Mouse (Mus musculus): ENCODE results near the gene Sema3f. TPM values are rescaled to one million over a fixed set of nuclear protein-coding genes. Genes with fewer than 3 reads are reported as not detected.

The Sema3f gene
- polyA plus RNA-seq, 1 experiment: 39.1 TPM

- Histone ChIP-seq H3K36me3 (ENCODE audit: control insufficient read depth, insufficient read depth, low read length) (no peaks in the 10 kb centered on the region), H3K4me1 (ENCODE audit: control insufficient read depth, insufficient read depth, low read length) (peaks cover 16% of the 10 kb centered on the region; the same call in 1 of the 2 replicates), H3K27me3 (replicated peaks; ENCODE audit: control insufficient read depth, insufficient read depth, low read length) (no peaks in the 10 kb centered on the region), H3K4me3 (ENCODE audit: insufficient read depth, low read depth, low read length) (peak overlapping the region; percentile 70), H3K27ac (ENCODE audit: insufficient read depth, low read depth, low read length) (peak overlapping the region; percentile 73)
- TF ChIP-seq CTCF (conservative IDR thresholded peaks at IDR 0.05; ENCODE audit: insufficient read depth, insufficient read length, low read depth, low read length): peak; percentile 88
- TF ChIP-seq POLR2A (IDR thresholded peaks at IDR 0.05; ENCODE audit: low read depth, low read length): peak; percentile 15
- DNase-seq: peak; percentile 93
- WGBS: 2% methylated on average over 35 of the region's 35 CpGs
Observed at GRCm38 (mm10) chr9:107644495-107645152, 65.7 kb downstream of the Sema3f start.

- DNase-seq: no peak
- peaks cover 16% of the 10 kb centered on the region; the same call in 1 of the 2 replicates for H3K4me1 ChIP-seq (ENCODE audit: control insufficient read depth, insufficient read depth, low read length)
- no peak overlapping the region for H3K4me3 ChIP-seq (ENCODE audit: insufficient read depth, low read depth, low read length)
- no peaks in the 10 kb centered on the region for H3K36me3 ChIP-seq (ENCODE audit: control insufficient read depth, insufficient read depth, low read length)
- TF ChIP-seq POLR2A (IDR thresholded peaks at IDR 0.05; ENCODE audit: low read depth, low read length): no peak
- no peak for TF ChIP-seq CTCF (conservative IDR thresholded peaks at IDR 0.05; ENCODE audit: insufficient read depth, insufficient read length, low read depth, low read length)
- WGBS: 93% methylated on average over 13 of the region's 13 CpGs
- no peaks in the 10 kb centered on the region for H3K27me3 ChIP-seq (replicated peaks; ENCODE audit: control insufficient read depth, insufficient read depth, low read length)
- H3K27ac ChIP-seq (ENCODE audit: insufficient read depth, low read depth, low read length): no peak overlapping the region
Observed at GRCm38 (mm10) chr9:107643544-107644214, 66.6 kb downstream of the Sema3f start.

- TF ChIP-seq CTCF (conservative IDR thresholded peaks at IDR 0.05; ENCODE audit: insufficient read depth, insufficient read length, low read depth, low read length): no peak
- no peak for TF ChIP-seq POLR2A (IDR thresholded peaks at IDR 0.05; ENCODE audit: low read depth, low read length)
- Histone ChIP-seq H3K4me1 (ENCODE audit: control insufficient read depth, insufficient read depth, low read length) (peaks cover 16% of the 10 kb centered on the region; the same call in 1 of the 2 replicates), H3K27me3 (replicated peaks; ENCODE audit: control insufficient read depth, insufficient read depth, low read length) (no peaks in the 10 kb centered on the region), H3K36me3 (ENCODE audit: control insufficient read depth, insufficient read depth, low read length) (no peaks in the 10 kb centered on the region), H3K27ac (ENCODE audit: insufficient read depth, low read depth, low read length) (no peak overlapping the region; the same call in 1 of the 2 replicates), H3K4me3 (ENCODE audit: insufficient read depth, low read depth, low read length) (no peak overlapping the region)
- 53% methylated on average over 8 of the region's 8 CpGs for WGBS
- peak; percentile 70 for DNase-seq
Observed at GRCm38 (mm10) chr9:107641666-107642065, 68.6 kb downstream of the Sema3f start.

DNA sequence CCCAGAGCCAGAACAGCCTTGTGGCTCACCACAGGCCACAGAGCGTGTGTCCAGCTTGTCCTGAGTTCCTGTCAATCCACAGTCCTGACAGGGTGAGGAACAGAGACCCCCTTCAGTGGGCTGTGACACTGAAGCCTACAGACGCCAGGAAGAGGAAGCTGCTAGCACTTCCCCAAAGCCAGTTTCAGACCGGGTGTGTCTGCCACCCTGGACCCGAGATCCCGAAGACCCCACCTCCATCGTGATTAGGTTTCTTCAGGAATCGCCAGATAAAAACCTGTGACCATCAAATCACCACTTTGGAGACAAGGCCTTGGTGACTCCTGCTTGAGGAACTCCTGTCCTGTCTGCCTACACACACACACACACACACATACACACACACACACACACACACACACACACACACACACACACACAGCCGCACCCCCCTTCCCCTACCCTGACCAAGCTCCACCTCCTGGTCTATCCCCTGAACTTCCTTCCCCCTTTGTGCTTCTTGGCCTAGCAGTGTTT, 70.0 kb downstream of the Sema3f start:
- Histone ChIP-seq H3K27me3 (replicated peaks; ENCODE audit: control insufficient read depth, insufficient read depth, low read length) (no peaks in the 10 kb centered on the region), H3K27ac (ENCODE audit: insufficient read depth, low read depth, low read length) (0 out of 2 replicates have a peak overlapping the region, but pooled peaks have one; percentile 13), H3K36me3 (ENCODE audit: control insufficient read depth, insufficient read depth, low read length) (no peaks in the 10 kb centered on the region), H3K4me1 (ENCODE audit: control insufficient read depth, insufficient read depth, low read length) (peaks cover 17% of the 10 kb centered on the region; the same call in 1 of the 2 replicates), H3K4me3 (ENCODE audit: insufficient read depth, low read depth, low read length) (no peak overlapping the region)
- 49% methylated on average over 8 of the region's 8 CpGs for WGBS
- DNase-seq: peak; percentile 35
- TF ChIP-seq CTCF (conservative IDR thresholded peaks at IDR 0.05; ENCODE audit: insufficient read depth, insufficient read length, low read depth, low read length): no peak

- no peak for TF ChIP-seq POLR2A (IDR thresholded peaks at IDR 0.05; ENCODE audit: low read depth, low read length)
- no peak for TF ChIP-seq CTCF (conservative IDR thresholded peaks at IDR 0.05; ENCODE audit: insufficient read depth, insufficient read length, low read depth, low read length)
- H3K36me3 ChIP-seq (ENCODE audit: control insufficient read depth, insufficient read depth, low read length): no peaks in the 10 kb centered on the region
- H3K27me3 ChIP-seq (replicated peaks; ENCODE audit: control insufficient read depth, insufficient read depth, low read length): no peaks in the 10 kb centered on the region
- DNase-seq: no peak
- WGBS: 88% methylated on average over 7 of the region's 7 CpGs
- no peak overlapping the region for H3K4me3 ChIP-seq (ENCODE audit: insufficient read depth, low read depth, low read length)
- H3K4me1 ChIP-seq (ENCODE audit: control insufficient read depth, insufficient read depth, low read length): 0 out of 2 replicates have a peak, but pooled peaks cover 11% of the 10 kb centered on the region
- no peak overlapping the region for H3K27ac ChIP-seq (ENCODE audit: insufficient read depth, low read depth, low read length)
Observed at GRCm38 (mm10) chr9:107637070-107637469, 73.2 kb downstream of the Sema3f start.

- Histone ChIP-seq H3K4me3 (ENCODE audit: insufficient read depth, low read depth, low read length) (peak within 1 kb of the TSS; percentile 71), H3K27me3 (replicated peaks; ENCODE audit: control insufficient read depth, insufficient read depth, low read length) (no peaks in the 10 kb centered on the region), H3K36me3 (ENCODE audit: control insufficient read depth, insufficient read depth, low read length) (no peaks in the 10 kb centered on the region), H3K4me1 (ENCODE audit: control insufficient read depth, insufficient read depth, low read length) (0 out of 2 replicates have a peak, but pooled peaks cover 3% of the 10 kb centered on the region), H3K27ac (ENCODE audit: insufficient read depth, low read depth, low read length) (peak within 1 kb of the TSS; percentile 83)
- 5% methylated on average over 38 of the region's 38 CpGs for WGBS
- peak; percentile 62 for TF ChIP-seq POLR2A (IDR thresholded peaks at IDR 0.05; ENCODE audit: low read depth, low read length)
- TF ChIP-seq CTCF (conservative IDR thresholded peaks at IDR 0.05; ENCODE audit: insufficient read depth, insufficient read length, low read depth, low read length): no peak
- DNase-seq: peak; percentile 99
Observed at GRCm38 (mm10) chr9:107635279-107636028, 74.8 kb downstream of the Sema3f start, which contains the start of gene Gnai2. Gene Gnai2 (minus strand): TSS chr9:107635367.
